Mouse (Mus musculus): ENCODE measurements around the gene Gm21887.
"Not testable (repeated sequence)": the region's sequence is repeated elsewhere in the genome, so short reads cannot be mapped to it uniquely, and the experiment has no call there.

The Gm21887 gene

GRCm38 (mm10) chrX:170010581-170011528 lies 1.4 kb downstream of the Gm21887 start:
- DNase-seq (ENCODE audit: low read depth, low spot score) = not testable (repeated sequence)

- not testable (repeated sequence) for DNase-seq (ENCODE audit: low read depth, low spot score)
Measured at GRCm38 (mm10) chrX:170011529-170011879, 2.0 kb downstream of the Gm21887 start.

DNA sequence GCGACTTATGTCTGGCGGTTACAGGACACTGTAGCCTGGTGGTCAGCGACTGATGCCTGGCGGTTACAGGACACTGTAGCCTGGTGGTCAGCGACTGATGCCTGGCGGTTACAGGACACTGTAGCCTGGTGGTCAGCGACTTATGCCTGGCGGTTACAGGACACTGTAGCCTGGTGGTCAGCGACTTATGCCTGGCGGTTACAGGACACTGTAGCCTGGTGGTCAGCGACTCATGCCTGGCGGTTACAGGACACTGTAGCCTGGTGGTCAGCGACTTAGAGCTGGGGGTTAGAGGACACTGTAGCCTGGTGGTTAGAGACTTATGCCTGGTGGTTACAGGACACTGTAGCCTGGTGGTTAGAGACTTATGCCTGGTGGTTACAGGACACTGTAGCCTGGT lies 4.0 kb downstream of the Gm21887 start:
- DNase-seq (ENCODE audit: low read depth, low spot score) = not testable (repeated sequence)

DNA sequence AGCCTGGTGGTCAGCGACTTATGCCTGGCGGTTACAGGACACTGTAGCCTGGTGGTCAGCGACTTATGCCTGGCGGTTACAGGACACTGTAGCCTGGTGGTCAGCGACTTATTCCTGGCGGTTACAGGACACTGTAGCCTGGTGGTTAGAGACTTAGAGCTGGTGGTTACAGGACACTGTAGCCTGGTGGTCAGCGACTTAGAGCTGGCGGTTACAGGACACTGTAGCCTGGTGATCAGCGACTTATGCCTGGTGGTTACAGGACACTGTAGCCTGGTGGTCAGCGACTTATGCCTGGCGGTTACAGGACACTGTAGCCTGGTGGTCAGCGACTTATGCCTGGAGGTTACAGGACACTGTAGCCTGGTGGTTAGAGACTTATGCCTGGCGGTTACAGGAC lies 4.6 kb downstream of the Gm21887 start:
- DNase-seq (ENCODE audit: low read depth, low spot score) = not testable (repeated sequence)

- not testable (repeated sequence) for DNase-seq (ENCODE audit: low read depth, low spot score)
Measured at GRCm38 (mm10) chrX:170015883-170016282, 6.4 kb downstream of the Gm21887 start.

- DNase-seq (ENCODE audit: low read depth, low spot score) = peak; percentile 99
Measured at GRCm38 (mm10) chrX:170017333-170018245, 8.1 kb downstream of the Gm21887 start.

DNA sequence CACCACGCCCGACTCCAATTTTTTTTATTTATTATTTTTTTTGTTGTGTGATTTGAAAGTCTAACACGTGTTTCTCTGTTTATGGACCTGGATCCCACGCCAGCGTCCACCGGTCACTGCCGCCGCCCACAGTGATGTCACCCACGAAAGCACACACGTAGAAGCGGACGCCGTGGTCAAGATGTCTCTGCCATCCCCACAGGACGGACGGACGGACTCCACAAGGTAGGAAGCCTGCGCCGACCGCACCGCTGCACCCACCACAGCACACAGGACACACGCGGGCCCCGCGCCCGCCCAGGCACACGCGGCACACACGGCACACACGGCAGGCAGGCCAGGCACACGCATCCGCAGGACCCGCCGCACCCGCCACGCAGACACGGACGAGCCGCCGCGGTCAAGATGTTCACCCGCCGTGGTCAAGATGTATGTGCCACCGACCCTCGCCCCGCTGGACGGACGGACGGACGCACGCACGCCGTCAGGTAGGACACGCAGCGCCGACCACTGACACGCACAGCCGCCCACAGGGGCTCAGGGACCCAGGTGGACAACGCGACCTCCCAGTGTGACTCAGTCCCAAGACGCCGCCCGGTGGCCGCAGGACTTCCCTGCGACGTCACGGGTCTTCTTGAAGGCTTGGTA lies 9.2 kb downstream of the Gm21887 start:
- not testable (repeated sequence) for DNase-seq (ENCODE audit: low read depth, low spot score)

- peak; percentile 93 for DNase-seq (ENCODE audit: low read depth, low spot score)
Measured at GRCm38 (mm10) chrX:170019219-170019953, 9.9 kb downstream of the Gm21887 start.

DNA sequence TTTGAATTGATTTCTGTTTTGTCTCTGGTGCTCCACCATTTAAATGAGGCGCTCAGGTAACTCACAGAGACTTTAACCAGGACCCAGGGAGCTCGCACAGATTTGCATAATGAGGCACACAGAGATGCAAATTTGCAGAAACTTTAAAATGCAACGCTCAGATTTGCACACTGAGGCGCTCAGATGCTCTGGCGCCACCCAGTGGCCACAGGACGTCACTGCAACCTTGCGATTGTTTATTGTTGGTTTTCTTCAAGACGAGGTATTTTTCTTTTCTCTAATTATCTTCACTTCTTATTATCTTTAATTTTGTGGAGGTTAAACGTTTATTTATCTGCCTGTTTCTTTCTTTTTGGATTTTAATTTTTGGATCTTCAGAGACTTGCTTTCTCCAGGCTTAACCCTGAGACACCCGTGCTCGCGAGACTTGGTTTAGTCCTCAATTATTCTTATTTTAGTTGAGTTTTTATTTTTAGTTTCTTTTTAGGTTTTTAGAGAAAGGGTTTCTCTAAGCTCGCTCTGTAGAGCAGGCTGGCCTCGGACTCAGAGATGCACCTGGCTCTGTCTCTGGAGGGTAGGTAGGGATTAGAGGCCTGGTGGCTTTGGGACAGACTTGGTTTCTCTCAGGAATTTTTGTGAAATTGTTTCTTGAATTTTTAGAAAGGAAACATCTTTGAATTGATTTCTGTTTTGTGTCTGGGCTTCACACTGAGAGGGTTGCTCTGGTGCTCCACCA lies 10.7 kb downstream of the Gm21887 start:
- DNase-seq (ENCODE audit: low read depth, low spot score) = peak; percentile 100

GRCm38 (mm10) chrX:170020690-170021050 lies 11.2 kb downstream of the Gm21887 start:
- peak; percentile 96 for DNase-seq (ENCODE audit: low read depth, low spot score)

DNA sequence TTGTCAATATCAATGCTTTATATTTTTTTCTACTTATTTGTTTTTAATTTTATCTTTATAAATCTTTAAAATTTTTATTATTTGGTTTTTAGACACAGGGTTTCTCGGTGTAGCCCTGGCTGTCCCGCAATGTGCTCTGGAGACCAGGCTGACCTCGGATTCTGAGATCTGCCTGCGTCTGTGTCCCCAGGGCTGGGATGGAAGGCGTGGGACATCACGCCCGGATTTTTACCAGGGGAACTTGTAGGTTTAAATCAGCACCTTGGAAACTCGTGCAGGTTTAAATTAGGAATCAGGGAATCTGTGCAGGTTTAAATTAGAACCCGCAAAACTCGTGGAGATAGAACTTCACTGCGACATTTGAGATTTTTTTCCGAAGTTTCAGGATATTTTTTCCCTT lies 11.7 kb downstream of the Gm21887 start:
- DNase-seq (ENCODE audit: low read depth, low spot score) = not testable (repeated sequence)

DNA sequence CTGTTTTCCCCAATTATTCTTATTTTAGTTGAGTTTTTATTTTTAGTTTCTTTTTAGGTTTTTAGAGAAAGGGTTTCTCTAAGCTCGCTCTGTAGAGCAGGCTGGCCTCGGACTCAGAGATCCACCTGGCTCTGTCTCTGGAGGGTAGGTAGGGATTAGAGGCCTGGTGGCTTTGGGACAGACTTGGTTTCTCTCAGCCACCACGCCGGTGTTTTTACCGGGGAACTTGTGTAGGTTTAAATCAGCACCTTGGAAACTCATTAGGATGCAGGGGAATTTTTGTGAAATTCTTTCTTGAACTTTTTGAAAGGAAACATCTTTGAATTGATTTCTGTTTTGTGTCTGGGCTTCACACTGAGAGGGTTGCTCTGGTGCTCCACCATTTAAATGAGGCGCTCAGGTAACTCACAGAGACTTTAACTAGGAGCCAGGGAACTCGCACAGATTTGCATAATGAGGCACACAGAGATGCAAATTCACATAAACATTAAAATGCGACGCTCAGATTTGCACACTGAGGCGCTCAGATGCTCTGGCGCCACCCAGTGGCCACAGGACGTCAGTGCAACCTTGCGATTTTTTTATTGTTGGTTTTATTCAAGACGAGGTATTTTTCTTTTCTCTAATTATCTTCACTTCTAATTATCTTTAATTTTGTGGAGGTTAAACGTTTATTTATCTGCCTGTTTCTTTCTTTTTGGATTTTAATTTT lies 12.4 kb downstream of the Gm21887 start:
- not testable (repeated sequence) for DNase-seq (ENCODE audit: low read depth, low spot score)
